Mouse (Mus musculus) lung, embryonic 16.5 days (tissue): ENCODE measurements at regions not wholly inside any gene's neighbourhood (a gene's known extent, or its start where the extent isn't known, plus 50 kb on each side); places are given as distances from the start of the nearest gene placed in this dataset.

Experiments
- ATAC-seq: fragments of 200-750 bp; cut with Nextera tagmentation; 2 replicates; pipeline ENCODE4 v1.8.0; 2017; ENCODE audit warnings: low read depth, mild to moderate bottlenecking, moderate library complexity
- H3K27ac ChIP-seq: fragments of 300-500 bp; sonication (generic); 2 replicates; pipeline ENCODE4 v1.5.1; 2014; ENCODE audit warnings: mild to moderate bottlenecking, control low read depth, low read length
- H3K27me3 ChIP-seq: fragments of 300-500 bp; sonication (generic); 2 replicates; pipeline ENCODE4 v1.6.1; 2014; ENCODE audit warnings: low read depth, low read length, mixed read lengths; ENCODE audit not compliant: control insufficient read depth, insufficient read depth
- H3K36me3 ChIP-seq: fragments of 300-500 bp; sonication (generic); 2 replicates; pipeline ENCODE4 v1.6.1; 2014; ENCODE audit warnings: low read length; ENCODE audit not compliant: control insufficient read depth, insufficient read depth
- H3K4me1 ChIP-seq: fragments of 300-500 bp; sonication (generic); replicated peaks from 2 replicates; pipeline ENCODE4 v1.6.1; 2014; ENCODE audit warnings: low read length, mixed read lengths; ENCODE audit not compliant: control insufficient read depth, insufficient read depth
- H3K4me2 ChIP-seq: fragments of 300-500 bp; sonication (generic); 2 replicates; pipeline ENCODE4 v1.6.1; 2014; ENCODE audit warnings: low read depth, low read length, control low read depth
- H3K4me3 ChIP-seq: fragments of 300-500 bp; sonication (generic); 2 replicates; pipeline ENCODE4 v1.5.1; 2014; ENCODE audit warnings: mild to moderate bottlenecking, low read length, control low read depth
- H3K9ac ChIP-seq: fragments of 300-500 bp; sonication (generic); 2 replicates; pipeline ENCODE4 v1.6.1; 2014; ENCODE audit warnings: low read length, control low read depth
- H3K9me3 ChIP-seq: fragments of 300-500 bp; sonication (generic); 2 replicates; pipeline ENCODE4 v1.6.1; 2016; ENCODE audit warnings: low read length; ENCODE audit not compliant: control insufficient read depth
- whole genome bisulfite sequencing: fragments of 180-500 bp; shearing (Covaris S2); extraction: QIAGEN DNeasy Blood & Tissue Kit; methylation state at CpG from one replicate; pipeline ENCODE4 v1.1.7; 2014; 5-methylcytosine and 5-hydroxymethylcytosine counted together

- H3K4me3 ChIP-seq: no peak overlapping the region
- H3K36me3 ChIP-seq: no peaks in the 10 kb centered on the region
- H3K4me2 ChIP-seq: no peak overlapping the region
- 20% methylated on average over 12 of the region's 12 CpGs for WGBS
- H3K9me3 ChIP-seq: no peaks in the 10 kb centered on the region
- H3K27me3 ChIP-seq: no peaks in the 10 kb centered on the region
- no peak overlapping the region for H3K9ac ChIP-seq
- no peak for ATAC-seq
- H3K4me1 ChIP-seq: no peaks in the 10 kb centered on the region
- H3K27ac ChIP-seq: no peak overlapping the region
Observed at GRCm38 (mm10) chr9:68234979-68235649, 394.9 kb downstream of the Vps13c start.

GRCm38 (mm10) chr9:68239121-68239520 is 398.9 kb downstream of the Vps13c start:
- Histone ChIP-seq H3K4me1 (no peaks in the 10 kb centered on the region), H3K4me2 (no peak overlapping the region), H3K36me3 (no peaks in the 10 kb centered on the region), H3K27me3 (no peaks in the 10 kb centered on the region), H3K9ac (no peak overlapping the region), H3K9me3 (no peaks in the 10 kb centered on the region), H3K27ac (no peak overlapping the region), H3K4me3 (no peak overlapping the region)
- ATAC-seq: no peak

GRCm38 (mm10) chr9:68239551-68239950 is 399.4 kb downstream of the Vps13c start:
- H3K27ac ChIP-seq: no peak overlapping the region
- H3K27me3 ChIP-seq: no peaks in the 10 kb centered on the region
- no peak overlapping the region for H3K9ac ChIP-seq
- H3K4me1 ChIP-seq: no peaks in the 10 kb centered on the region
- no peaks in the 10 kb centered on the region for H3K36me3 ChIP-seq
- 91% methylated on average over 5 of the region's 5 CpGs for WGBS
- no peaks in the 10 kb centered on the region for H3K9me3 ChIP-seq
- no peak overlapping the region for H3K4me2 ChIP-seq
- no peak overlapping the region for H3K4me3 ChIP-seq
- no peak for ATAC-seq

GRCm38 (mm10) chr9:68250011-68250410 is 403.6 kb upstream of the Rora start:
- H3K27me3 ChIP-seq: no peaks in the 10 kb centered on the region
- no peaks in the 10 kb centered on the region for H3K4me1 ChIP-seq
- no peaks in the 10 kb centered on the region for H3K36me3 ChIP-seq
- H3K4me3 ChIP-seq: no peak overlapping the region
- H3K9me3 ChIP-seq: no peaks in the 10 kb centered on the region
- no peak overlapping the region for H3K27ac ChIP-seq
- no peak overlapping the region for H3K4me2 ChIP-seq
- ATAC-seq: no peak
- WGBS: 64% methylated on average over 16 of the region's 16 CpGs
- no peak overlapping the region for H3K9ac ChIP-seq

- Histone ChIP-seq H3K36me3 (no peaks in the 10 kb centered on the region), H3K4me2 (no peak overlapping the region), H3K9me3 (no peaks in the 10 kb centered on the region), H3K27me3 (no peaks in the 10 kb centered on the region), H3K4me1 (no peaks in the 10 kb centered on the region), H3K4me3 (no peak overlapping the region), H3K27ac (no peak overlapping the region), H3K9ac (no peak overlapping the region)
- WGBS: 48% methylated on average over 3 of the region's 3 CpGs
- no peak for ATAC-seq
Observed at GRCm38 (mm10) chr9:68254218-68254617, 399.4 kb upstream of the Rora start.

GRCm38 (mm10) chr9:68268551-68268950 is 385.0 kb upstream of the Rora start:
- no peak for ATAC-seq
- H3K4me1 ChIP-seq: no peaks in the 10 kb centered on the region
- no peaks in the 10 kb centered on the region for H3K9me3 ChIP-seq
- H3K36me3 ChIP-seq: no peaks in the 10 kb centered on the region
- no peaks in the 10 kb centered on the region for H3K27me3 ChIP-seq
- no peak overlapping the region for H3K27ac ChIP-seq
- no peak overlapping the region for H3K4me3 ChIP-seq
- H3K9ac ChIP-seq: no peak overlapping the region
- WGBS: 78% methylated on average over 18 of the region's 18 CpGs
- no peak overlapping the region for H3K4me2 ChIP-seq

GRCm38 (mm10) chr9:68302232-68302925 is 351.2 kb upstream of the Rora start:
- Histone ChIP-seq H3K4me3 (no peak overlapping the region), H3K9ac (no peak overlapping the region), H3K4me1 (0 out of 2 replicates have a peak, but pooled peaks cover 4% of the 10 kb centered on the region), H3K27ac (peak overlapping the region; percentile 56; the same call in 1 of the 2 replicates), H3K9me3 (no peaks in the 10 kb centered on the region), H3K27me3 (no peaks in the 10 kb centered on the region), H3K36me3 (no peaks in the 10 kb centered on the region), H3K4me2 (no peak overlapping the region)
- 48% methylated on average over 7 of the region's 7 CpGs for WGBS
- peak; percentile 65; the same call in 1 of the 2 replicates for ATAC-seq

- Histone ChIP-seq H3K9me3 (no peaks in the 10 kb centered on the region), H3K4me1 (no peaks in the 10 kb centered on the region), H3K4me2 (no peak overlapping the region), H3K9ac (no peak overlapping the region), H3K27me3 (no peaks in the 10 kb centered on the region), H3K4me3 (no peak overlapping the region), H3K27ac (no peak overlapping the region), H3K36me3 (no peaks in the 10 kb centered on the region)
- no peak for ATAC-seq
- 50% methylated on average over 3 of the region's 3 CpGs for WGBS
Observed at GRCm38 (mm10) chr9:68330721-68331120, 322.9 kb upstream of the Rora start.

GRCm38 (mm10) chr9:68340921-68341320 is 312.7 kb upstream of the Rora start:
- no peak overlapping the region for H3K27ac ChIP-seq
- no peak overlapping the region for H3K4me3 ChIP-seq
- no peak overlapping the region for H3K9ac ChIP-seq
- H3K27me3 ChIP-seq: no peaks in the 10 kb centered on the region
- H3K4me2 ChIP-seq: no peak overlapping the region
- no peak for ATAC-seq
- 47% methylated on average over 3 of the region's 3 CpGs for whole genome bisulfite sequencing
- H3K36me3 ChIP-seq: no peaks in the 10 kb centered on the region
- H3K4me1 ChIP-seq: no peaks in the 10 kb centered on the region
- H3K9me3 ChIP-seq: no peaks in the 10 kb centered on the region
